Mouse (Mus musculus): ENCODE measurements at regions not wholly inside any gene's neighbourhood (a gene's known extent, or its start where the extent isn't known, plus 50 kb on each side); places are given as distances from the start of the nearest gene placed in this dataset.

DNA sequence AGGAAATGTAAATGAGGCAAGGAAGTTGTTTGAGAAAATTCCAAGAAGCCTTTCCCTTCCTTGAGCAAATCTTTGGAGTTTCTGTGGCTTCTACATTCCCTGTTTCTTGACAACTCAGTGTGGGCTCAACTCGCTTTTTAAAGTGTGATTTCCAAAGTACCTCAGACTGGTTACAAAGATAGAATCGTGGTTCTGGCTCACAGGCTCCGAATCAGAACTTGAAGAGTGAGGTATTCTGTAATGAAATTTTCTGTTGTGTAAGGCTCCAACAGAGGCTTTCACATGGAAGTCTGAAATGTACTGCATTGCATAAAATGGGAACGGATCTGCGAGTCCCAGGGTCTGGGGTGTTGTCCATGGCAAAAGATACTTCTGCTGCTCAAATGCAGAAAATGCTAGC is 170.2 kb upstream of the Rnf219 start:
- DNase-seq (ENCODE audit: low read depth, low spot score), result no peak

DNA sequence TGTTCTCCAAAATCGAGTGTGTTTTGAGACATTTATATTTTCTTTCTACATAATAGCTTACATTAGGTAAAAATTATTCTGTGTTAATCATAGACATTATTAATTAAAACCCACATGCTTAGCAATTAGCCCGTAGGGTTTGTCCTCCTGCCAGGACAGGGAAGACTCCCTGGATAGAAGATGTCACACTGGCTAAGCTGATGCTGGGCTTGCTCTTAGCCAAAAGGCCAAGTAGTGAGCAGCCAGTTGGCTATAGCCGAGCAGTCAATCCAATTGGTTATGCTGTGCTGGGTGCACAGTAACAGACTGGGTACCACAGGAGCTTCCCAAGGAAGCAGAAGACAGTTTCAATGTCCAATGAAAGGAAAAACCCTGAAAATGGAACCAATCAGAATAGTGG is 166.0 kb upstream of the Rnf219 start:
- DNase-seq (ENCODE audit: low read depth, low spot score), result no peak

DNA sequence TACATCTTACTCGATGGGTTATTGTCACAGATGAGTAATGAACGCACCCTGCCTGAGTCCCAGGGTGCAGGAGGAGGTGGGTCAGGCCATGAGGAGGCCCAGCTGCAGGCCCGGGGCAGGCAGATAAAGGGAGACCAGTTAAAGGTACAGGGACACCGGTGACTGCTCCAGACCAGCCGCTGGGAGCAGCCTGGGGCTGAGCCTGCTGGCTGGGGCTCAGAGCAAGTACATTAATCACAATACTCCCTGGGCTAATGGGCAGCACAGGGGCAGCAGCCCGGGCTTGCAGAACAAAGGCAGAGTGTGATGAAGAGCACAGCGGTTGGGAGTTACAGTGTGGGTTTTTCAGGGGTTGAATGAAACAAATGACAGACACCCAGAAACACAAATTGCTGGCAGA is 154.4 kb upstream of the Rnf219 start:
- DNase-seq (ENCODE audit: low read depth, low spot score), result no peak

DNA sequence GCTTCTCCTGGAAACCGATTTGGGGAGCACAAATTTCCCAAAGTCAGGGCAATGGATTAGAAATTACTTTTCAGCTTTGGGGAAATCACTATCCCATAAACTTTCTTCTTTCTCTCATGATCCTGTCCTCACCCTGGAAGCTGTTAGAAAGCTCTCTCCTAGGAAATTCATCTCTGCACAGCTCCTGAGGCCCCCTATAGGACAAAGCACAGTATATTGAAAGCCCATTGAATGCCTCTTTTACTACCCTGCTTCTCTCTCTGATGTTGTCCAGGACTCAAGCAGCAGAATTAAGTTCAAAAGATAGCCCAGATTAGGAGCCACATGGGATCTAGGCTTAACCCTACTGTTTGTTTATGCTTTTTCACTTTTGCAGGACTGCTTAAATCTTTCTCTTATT is 139.3 kb upstream of the Rnf219 start:
- DNase-seq (ENCODE audit: low read depth, low spot score), result no peak

DNA sequence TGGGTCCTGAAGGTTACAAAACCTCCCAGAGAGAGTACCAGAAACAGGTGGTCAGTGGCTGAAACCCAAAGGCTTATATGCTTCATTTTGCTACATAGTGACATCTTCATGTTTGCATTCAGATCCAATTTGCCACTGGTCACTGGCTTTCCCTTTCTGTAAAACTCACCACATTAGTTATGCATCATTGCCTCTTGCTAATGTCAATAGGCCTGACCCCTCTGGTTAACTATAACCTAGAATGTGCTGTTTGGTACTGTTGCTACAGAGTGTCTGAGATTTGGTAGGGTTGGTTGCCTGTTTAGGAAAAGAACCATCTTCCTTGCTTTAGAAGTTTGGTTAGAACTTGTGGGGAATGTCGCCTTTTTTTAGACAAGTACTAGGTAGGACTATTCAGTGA is 136.3 kb upstream of the Rnf219 start:
- no peak for DNase-seq (ENCODE audit: low read depth, low spot score)

DNA sequence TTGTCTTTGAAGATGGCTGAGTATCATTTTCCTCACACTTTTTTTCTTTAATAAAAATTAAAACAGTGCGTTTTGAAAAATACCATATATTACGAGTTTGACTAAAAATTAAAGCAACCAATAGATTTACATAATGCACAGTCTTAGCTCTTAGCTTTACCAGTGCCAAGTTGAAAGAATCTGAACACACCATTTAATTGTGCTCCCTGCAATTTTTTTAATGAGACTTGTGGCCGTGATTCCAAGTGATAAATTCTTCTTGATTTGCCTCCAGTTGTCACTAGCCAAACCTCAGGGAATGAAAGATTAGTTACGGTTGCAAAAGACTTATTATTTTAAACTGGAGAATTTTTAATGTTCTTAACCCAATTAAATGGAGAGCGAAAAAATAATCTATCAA is 127.5 kb upstream of the Rnf219 start:
- DNase-seq (ENCODE audit: low read depth, low spot score), result no peak

DNA sequence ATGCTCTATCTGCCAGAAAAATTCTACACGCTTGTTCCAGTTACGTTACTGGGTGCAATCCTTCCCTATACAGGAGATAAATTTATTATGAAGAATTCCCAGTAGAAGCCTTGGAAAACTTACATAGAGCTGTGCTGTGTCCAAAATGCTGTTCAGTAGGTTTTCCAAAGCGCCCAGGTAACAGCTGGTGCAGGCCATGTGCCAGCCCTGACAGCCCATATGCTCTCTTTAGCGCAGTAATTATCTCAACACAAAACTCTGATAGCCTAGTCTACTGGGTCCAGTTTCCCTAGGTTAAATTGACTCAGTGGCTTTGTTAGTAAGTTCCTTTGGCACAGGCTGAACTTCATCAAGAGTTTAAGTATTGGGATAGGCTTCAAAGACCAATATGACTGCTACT is 122.2 kb upstream of the Rnf219 start:
- DNase-seq (ENCODE audit: low read depth, low spot score), result no peak

DNA sequence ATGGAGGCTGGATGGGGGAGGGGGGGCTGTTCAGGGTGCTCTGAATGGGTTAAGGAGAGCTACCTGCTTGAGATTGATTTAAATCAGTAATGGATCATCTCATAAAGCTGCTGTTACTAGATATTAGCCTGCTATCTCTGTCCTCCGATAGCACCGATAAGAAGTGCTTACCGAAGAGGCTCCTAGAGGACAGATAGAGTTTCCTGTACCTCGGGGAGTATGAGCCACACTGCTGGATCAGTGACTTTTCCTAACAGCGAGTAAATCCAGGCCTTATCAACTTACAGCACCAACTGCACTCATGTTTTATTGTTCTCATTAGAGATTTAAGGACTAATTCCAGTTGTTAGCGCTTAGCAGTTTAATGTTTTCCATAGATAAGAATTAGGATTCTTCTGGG is 120.3 kb upstream of the Rnf219 start:
- no peak for DNase-seq (ENCODE audit: low read depth, low spot score)

DNA sequence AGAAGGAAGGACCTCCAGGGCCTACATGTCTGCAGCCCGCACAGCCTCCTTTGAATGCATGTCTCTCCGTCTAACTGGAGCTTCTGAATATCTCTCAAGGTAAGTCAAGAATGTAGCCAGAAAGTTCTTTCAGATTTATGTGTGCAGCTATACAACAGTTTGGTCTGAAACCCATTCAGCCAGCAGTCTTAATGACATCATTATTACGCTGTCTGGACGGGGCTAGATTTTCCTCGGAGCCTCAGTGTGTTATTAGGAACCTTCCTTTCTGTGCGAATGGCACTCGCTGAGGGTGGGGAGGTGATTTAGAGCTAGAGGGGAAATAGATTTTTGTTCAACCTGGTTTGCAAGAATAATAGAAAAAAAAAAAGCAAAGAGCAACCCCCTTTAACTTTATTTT is 116.9 kb upstream of the Rnf219 start:
- no peak for DNase-seq (ENCODE audit: low read depth, low spot score)

DNA sequence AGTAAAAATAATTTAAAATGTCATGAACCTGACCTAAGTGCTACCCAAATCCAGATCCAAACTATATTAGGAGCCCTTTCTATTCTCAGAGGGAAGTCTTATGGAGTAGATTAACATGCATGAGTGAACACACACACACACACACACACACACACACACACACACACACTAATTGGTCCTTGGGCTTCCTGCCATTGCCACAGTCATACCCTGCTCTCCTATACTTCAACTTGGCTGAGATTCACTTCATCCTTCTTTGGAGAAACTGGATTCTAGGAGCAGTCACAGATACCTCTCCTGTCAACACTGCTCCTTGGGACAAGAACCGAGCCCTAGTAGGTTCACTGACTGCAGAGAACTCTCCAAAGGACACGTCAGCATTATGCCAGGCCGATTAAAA is 89.0 kb upstream of the Rnf219 start:
- no peak for DNase-seq (ENCODE audit: low read depth, low spot score)

DNA sequence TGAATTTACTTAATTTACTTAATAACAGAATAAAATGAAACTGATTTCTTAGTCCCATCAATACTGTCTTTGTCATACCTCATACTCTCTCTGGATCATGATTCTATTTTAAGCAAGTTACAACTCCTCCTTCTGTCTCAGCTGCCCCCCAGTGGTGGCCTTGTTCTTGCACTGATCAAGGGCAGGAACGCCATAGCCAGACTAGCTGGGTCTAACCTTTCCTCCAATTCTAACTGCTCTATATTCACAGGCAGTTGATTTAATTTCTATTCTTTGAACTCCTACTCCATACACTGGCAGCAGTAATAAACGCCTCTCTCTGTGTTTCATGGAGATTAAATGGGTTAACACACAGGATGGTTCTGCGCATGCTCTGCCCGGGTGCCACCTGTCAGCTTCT is 87.9 kb upstream of the Rnf219 start:
- DNase-seq (ENCODE audit: low read depth, low spot score), result no peak

DNA sequence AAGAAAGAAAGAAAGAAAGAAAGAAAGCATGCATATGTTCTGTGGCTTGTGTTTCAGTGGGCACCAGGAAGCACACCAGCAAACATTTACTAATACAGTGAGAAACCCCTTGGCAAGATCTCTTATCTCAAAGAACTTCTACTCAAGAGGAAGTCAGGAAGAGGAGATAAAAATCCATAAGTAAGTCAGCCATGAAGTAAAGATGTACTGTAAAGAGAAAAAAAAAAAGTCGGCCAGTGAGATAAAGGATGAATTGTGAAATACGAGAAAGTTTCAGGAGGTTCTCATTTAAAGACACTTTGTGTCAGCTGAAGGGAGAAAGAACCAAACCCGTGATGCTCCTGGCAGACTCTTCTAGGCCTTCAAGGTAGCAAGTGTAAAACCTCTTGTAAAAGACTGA is 72.4 kb upstream of the Rnf219 start:
- no peak for DNase-seq (ENCODE audit: low read depth, low spot score)

All from A20 (cell line).